Mouse (Mus musculus) lung, postnatal 36 days (tissue): ENCODE measurements around the gene Rabgap1l.
"Not testable (repeated sequence)": the region's sequence is repeated elsewhere in the genome, so short reads cannot be mapped to it uniquely, and the experiment has no call there.

Source experiments
- DNase-seq: peaks from one replicate; pipeline ENCODE4 v3.0.0; 2022; ENCODE audit warnings: mixed read lengths

The Rabgap1l gene

GRCm38 (mm10) chr1:160481643-160482042 is 311.4 kb downstream of the Rabgap1l start:
- DNase-seq = no peak

- DNase-seq = no peak
Measured at GRCm38 (mm10) chr1:160467443-160467842, 325.6 kb downstream of the Rabgap1l start.

GRCm38 (mm10) chr1:160465186-160465585 is 327.8 kb downstream of the Rabgap1l start:
- no peak for DNase-seq

- no peak for DNase-seq
Measured at GRCm38 (mm10) chr1:160464148-160464547, 328.9 kb downstream of the Rabgap1l start.

GRCm38 (mm10) chr1:160460346-160460745 is 332.7 kb downstream of the Rabgap1l start:
- DNase-seq = no peak

GRCm38 (mm10) chr1:160451663-160452062 is 341.3 kb downstream of the Rabgap1l start:
- DNase-seq = no peak

GRCm38 (mm10) chr1:160448681-160449080 is 344.3 kb downstream of the Rabgap1l start:
- no peak for DNase-seq

GRCm38 (mm10) chr1:160446823-160447222 is 346.2 kb downstream of the Rabgap1l start:
- no peak for DNase-seq

GRCm38 (mm10) chr1:160443506-160443905 is 349.5 kb downstream of the Rabgap1l start:
- no peak for DNase-seq

GRCm38 (mm10) chr1:160441679-160442078 is 351.3 kb downstream of the Rabgap1l start:
- no peak for DNase-seq

GRCm38 (mm10) chr1:160441161-160441560 is 351.9 kb downstream of the Rabgap1l start:
- DNase-seq = peak; percentile 9

- no peak for DNase-seq
Measured at GRCm38 (mm10) chr1:160438820-160439219, 354.2 kb downstream of the Rabgap1l start.

GRCm38 (mm10) chr1:160417196-160417854 is 375.7 kb downstream of the Rabgap1l start:
- no peak for DNase-seq

GRCm38 (mm10) chr1:160410822-160411221 is 382.2 kb downstream of the Rabgap1l start:
- DNase-seq = peak; percentile 15

GRCm38 (mm10) chr1:160409689-160410088 is 383.3 kb downstream of the Rabgap1l start:
- not testable (repeated sequence) for DNase-seq

GRCm38 (mm10) chr1:160409123-160409522 is 383.9 kb downstream of the Rabgap1l start:
- DNase-seq = no peak

GRCm38 (mm10) chr1:160408302-160408897 is 384.6 kb downstream of the Rabgap1l start:
- DNase-seq = no peak

- DNase-seq = peak; percentile 65
Measured at GRCm38 (mm10) chr1:160399428-160399827, 393.6 kb downstream of the Rabgap1l start.

GRCm38 (mm10) chr1:160397037-160397436 is 396.0 kb downstream of the Rabgap1l start:
- no peak for DNase-seq

GRCm38 (mm10) chr1:160387446-160387845 is 405.6 kb downstream of the Rabgap1l start:
- DNase-seq = no peak

GRCm38 (mm10) chr1:160378367-160378766 is 414.6 kb downstream of the Rabgap1l start:
- peak; percentile 14 for DNase-seq

GRCm38 (mm10) chr1:160377337-160378336 is 415.4 kb downstream of the Rabgap1l start:
- peak; percentile 61 for DNase-seq

GRCm38 (mm10) chr1:160374490-160374889 is 418.5 kb downstream of the Rabgap1l start:
- no peak for DNase-seq
